Mouse (Mus musculus) G1E (cell line): ENCODE measurements around the gene Cd7.
"Not testable (repeated sequence)": the region's sequence is repeated elsewhere in the genome, so short reads cannot be mapped to it uniquely, and the experiment has no call there.

Experiments used
- CTCF ChIP-seq: IDR thresholded peaks from 2 replicates; pipeline ENCODE4 v1.5.1; 2012; ENCODE audit warnings: low read depth, low read length, inconsistent platforms, mixed read lengths
- GATA1 ChIP-seq: IDR thresholded peaks from 2 replicates; pipeline ENCODE4 v1.6.1; 2012; ENCODE audit warnings: borderline replicate concordance, low read length, inconsistent platforms, mixed read lengths
- GATA2 ChIP-seq: IDR thresholded peaks from 2 replicates; pipeline ENCODE4 v1.6.1; 2012; ENCODE audit warnings: low read depth, low read length, inconsistent platforms, borderline replicate concordance
- POLR2AphosphoS5 ChIP-seq: IDR thresholded peaks from 2 replicates; pipeline ENCODE4 v1.6.1; 2012; ENCODE audit warnings: low read depth, low read length, inconsistent platforms; ENCODE audit not compliant: insufficient replicate concordance

DNA sequence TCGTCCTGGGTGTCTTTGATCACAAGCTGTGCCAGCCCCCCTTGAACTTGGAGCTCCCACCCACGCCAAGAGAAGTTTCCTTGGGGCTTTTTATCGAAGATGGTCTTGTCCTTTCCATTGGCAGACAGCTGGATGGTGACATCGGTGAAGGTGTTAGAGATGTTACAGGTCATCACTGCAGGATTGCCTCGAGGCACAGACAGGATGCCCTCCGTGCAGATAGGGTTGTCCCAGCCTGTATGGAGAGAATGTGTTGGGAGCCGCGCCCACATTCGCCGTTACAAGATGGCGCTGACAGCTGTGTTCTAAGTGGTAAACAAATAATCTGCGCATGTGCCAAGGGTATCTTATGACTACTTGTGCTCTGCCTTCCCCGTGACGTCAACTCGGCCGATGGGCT is 30.4 kb upstream of the Cd7 start:
- not testable (repeated sequence) for TF ChIP-seq CTCF, GATA1, GATA2, POLR2AphosphoS5
